ENCODE assay signal across 25 mouse cellular contexts in the genomic region with DNA sequence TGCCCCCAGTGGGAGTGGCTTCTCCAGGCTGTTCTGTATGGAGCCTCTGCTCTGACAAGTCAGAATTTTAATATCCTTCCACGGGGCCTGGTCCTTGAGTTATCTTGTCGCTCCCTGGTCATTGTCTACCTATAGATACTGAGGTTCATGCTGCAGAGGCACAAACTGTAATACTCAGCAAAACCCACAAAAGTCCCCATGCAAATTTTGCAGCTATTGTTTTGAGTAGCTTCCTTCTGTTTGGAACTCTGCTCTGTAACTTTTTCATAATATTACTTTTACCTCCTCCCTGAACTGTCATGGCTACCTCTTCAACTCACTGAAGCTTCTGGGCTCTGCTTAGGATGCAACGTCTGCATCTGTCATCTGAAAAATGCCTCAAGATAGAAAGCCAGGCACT. TPM values are rescaled to one million over a fixed set of nuclear protein-coding genes. Genes with fewer than 3 reads are reported as not detected.
DNase-seq lines count a peak whose midpoint lies in the region; ATAC-seq and TF ChIP-seq lines count a peak whose summit lies in the region.
"Had no signal": no experiment of that assay in that cellular context is flagged by ENCODE, and none has a peak within 500 bp of the region (broad histone marks: within the 10 kb centered on the region; RNA-seq: fewer than 3 reads in every experiment).

No protein-coding gene starts in this region.

- H3K9me3 ChIP-seq in kidney, embryonic 16.5 days (ENCODE audit: low read length), result no peaks in the 10 kb centered on the region
- no peaks in the 10 kb centered on the region for H3K9me3 ChIP-seq in liver, embryonic 12.5 days (replicated peaks)
- H3K9me3 ChIP-seq: embryonic facial prominence, embryonic 12.5 days; forebrain, embryonic 10.5 days; heart, embryonic 15.5 days; hindbrain, embryonic 10.5 days; hindbrain, embryonic 15.5 days had no signal

- H3K27me3 ChIP-seq in heart, adult 2 months (ENCODE audit: control insufficient read depth, insufficient read depth, low read length), result no peaks in the 10 kb centered on the region
- H3K27me3 ChIP-seq in kidney, adult 2 months (replicated peaks; ENCODE audit: control insufficient read depth, insufficient read depth, low read length), result no peaks in the 10 kb centered on the region
- no peaks in the 10 kb centered on the region for H3K27me3 ChIP-seq in kidney, embryonic 16.5 days (ENCODE audit: insufficient read depth, low read length)
- H3K27me3 ChIP-seq in liver, embryonic 12.5 days (replicated peaks), result no peaks in the 10 kb centered on the region
- H3K27me3 ChIP-seq: embryonic facial prominence, embryonic 12.5 days; heart, embryonic 15.5 days; hindbrain, embryonic 15.5 days had no signal

- H3K27ac ChIP-seq in heart, adult 2 months, result peak overlapping the region; percentile 34
- H3K27ac ChIP-seq in kidney, adult 2 months (ENCODE audit: insufficient read depth, low read depth, low read length), result peak overlapping the region; percentile 26; the same call in 1 of the 2 replicates
- no peak overlapping the region for H3K27ac ChIP-seq in kidney, embryonic 16.5 days (ENCODE audit: low read length)
- peak overlapping the region; percentile 89 for H3K27ac ChIP-seq in brown adipose tissue, adult 24 weeks (replicated peaks; ENCODE audit: low read depth, low read length)
- no peak overlapping the region for H3K27ac ChIP-seq in liver, embryonic 12.5 days
- H3K27ac ChIP-seq: embryonic facial prominence, embryonic 12.5 days; forebrain, embryonic 10.5 days; hindbrain, embryonic 10.5 days; hindbrain, embryonic 15.5 days had no signal

- no peaks in the 10 kb centered on the region for H3K79me2 ChIP-seq in heart, adult 2 months (replicated peaks; ENCODE audit: control insufficient read depth, insufficient read depth, low read length)

- intact Hi-C loops in heart, adult 2 months (cut with DNase I), result loop anchor here (10.0 kb wide), 1 partner anchor 119 kb away; no protein-coding TSS in a partner anchor
- intact Hi-C loops in heart, postnatal 14 days (cut with DNase I), result loop anchor here (5.0 kb wide), 2 partner anchors 38 to 117 kb away; no protein-coding TSS in a partner anchor

- no peak for TF ChIP-seq EP300 in heart, adult 2 months (IDR thresholded peaks at IDR 0.05; ENCODE audit: insufficient read depth, low read depth, low read length)

- H3K9ac ChIP-seq in heart, adult 2 months (ENCODE audit: low read depth, low read length), result no peak overlapping the region
- no peak overlapping the region for H3K9ac ChIP-seq in kidney, embryonic 16.5 days (replicated peaks; ENCODE audit: low read length)
- no peak overlapping the region for H3K9ac ChIP-seq in liver, embryonic 12.5 days
- H3K9ac ChIP-seq: embryonic facial prominence, embryonic 12.5 days; heart, embryonic 15.5 days; hindbrain, embryonic 15.5 days had no signal

- no peak overlapping the region for H3K4me3 ChIP-seq in heart, adult 2 months
- no peak overlapping the region for H3K4me3 ChIP-seq in kidney, adult 2 months (ENCODE audit: insufficient read depth, low read depth, low read length)
- no peak overlapping the region for H3K4me3 ChIP-seq in kidney, embryonic 16.5 days (ENCODE audit: low read length)
- no peak overlapping the region for H3K4me3 ChIP-seq in brown adipose tissue, adult 24 weeks (ENCODE audit: insufficient read depth, low read depth, low read length)
- H3K4me3 ChIP-seq in liver, embryonic 12.5 days, result no peak overlapping the region
- H3K4me3 ChIP-seq: embryonic facial prominence, embryonic 12.5 days; erythroblast, embryonic 14.5 days; forebrain, embryonic 10.5 days; heart, embryonic 15.5 days; hindbrain, embryonic 10.5 days; hindbrain, embryonic 15.5 days had no signal

- H3K4me1 ChIP-seq in heart, adult 2 months (ENCODE audit: control insufficient read depth, insufficient read depth, low read length), result peaks cover 19% of the 10 kb centered on the region
- no peaks in the 10 kb centered on the region; the same call in 1 of the 2 replicates for H3K4me1 ChIP-seq in kidney, adult 2 months (ENCODE audit: control insufficient read depth, insufficient read depth, low read length)
- H3K4me1 ChIP-seq in kidney, embryonic 16.5 days (ENCODE audit: insufficient read depth, low read length), result peaks cover 27% of the 10 kb centered on the region
- peaks cover 51% of the 10 kb centered on the region for H3K4me1 ChIP-seq in brown adipose tissue, adult 24 weeks (ENCODE audit: control insufficient read depth, insufficient read depth, insufficient read length, low read length)
- 0 out of 2 replicates have a peak, but pooled peaks cover 8% of the 10 kb centered on the region for H3K4me1 ChIP-seq in liver, embryonic 12.5 days
- H3K4me1 ChIP-seq: hindbrain, embryonic 15.5 days had no signal

- 56% methylated on average over 3 of the region's 3 CpGs for WGBS in heart, adult 2 months
- WGBS in kidney, adult 2 months, result 72% methylated on average over 3 of the region's 3 CpGs
- 83% methylated on average over 3 of the region's 3 CpGs for WGBS in kidney, embryonic 16.5 days
- WGBS in liver, embryonic 12.5 days (ENCODE audit: insufficient replicate concordance), result 59% methylated on average over 3 of the region's 3 CpGs

- no peak for DNase-seq in heart, adult 2 months
- DNase-seq in heart, postnatal 14 days, result no peak
- no peak for DNase-seq in kidney, adult 2 months
- peak; percentile 48 for DNase-seq in induced T-regulatory cell, adult 2 months (ENCODE audit: low read depth)
- no peak for DNase-seq in adrenal gland, adult 2 months
- DNase-seq: adrenal gland, adult 8-10 months; adrenal gland, postnatal 36 days; cerebellum, adult 11 months; cerebellum, adult 8-10 months; cerebellum, postnatal 14 days; embryo, embryonic 11 days; heart, adult 18-20 months; kidney, adult 18-20 months had no signal

- ATAC-seq in kidney, embryonic 16.5 days (ENCODE audit: low FRiP score, low TSS enrichment), result no peak
- no peak for ATAC-seq in liver, embryonic 12.5 days
- ATAC-seq: forebrain, embryonic 14.5 days; inflammation-experienced regulatory T-cells, adult 6 months had no signal

- TF ChIP-seq POLR2A in heart, adult 2 months (IDR thresholded peaks at IDR 0.05; ENCODE audit: insufficient read depth, low read depth, low read length), result no peak
- TF ChIP-seq POLR2A in kidney, adult 2 months (IDR thresholded peaks at IDR 0.05; ENCODE audit: low read depth, low read length), result no peak

- no peak overlapping the region for H3K4me2 ChIP-seq in kidney, embryonic 16.5 days (replicated peaks; ENCODE audit: low read depth, low read length)
- no peak overlapping the region for H3K4me2 ChIP-seq in liver, embryonic 12.5 days
- H3K4me2 ChIP-seq: embryonic facial prominence, embryonic 12.5 days; heart, embryonic 11.5 days; heart, embryonic 15.5 days; hindbrain, embryonic 15.5 days had no signal

- peaks cover 5% of the 10 kb centered on the region for H3K36me3 ChIP-seq in heart, adult 2 months (ENCODE audit: control insufficient read depth, insufficient read depth, low read length)
- no peaks in the 10 kb centered on the region for H3K36me3 ChIP-seq in kidney, adult 2 months (ENCODE audit: control insufficient read depth, insufficient read depth, low read length)
- H3K36me3 ChIP-seq in kidney, embryonic 16.5 days (ENCODE audit: insufficient read depth, low read length), result no peaks in the 10 kb centered on the region
- H3K36me3 ChIP-seq in liver, embryonic 12.5 days, result no peaks in the 10 kb centered on the region
- H3K36me3 ChIP-seq: embryonic facial prominence, embryonic 12.5 days; forebrain, embryonic 10.5 days; heart, embryonic 15.5 days; hindbrain, embryonic 10.5 days; hindbrain, embryonic 15.5 days had no signal

- no peak for TF ChIP-seq CTCF in heart, adult 2 months (IDR thresholded peaks at IDR 0.05)
- no peak for TF ChIP-seq CTCF in kidney, adult 2 months (conservative IDR thresholded peaks at IDR 0.05; ENCODE audit: insufficient read depth, insufficient read length, low read depth, low read length)

RNA-seq across cellular contexts. Expression of a gene that starts 43.8 kb away (rescaled TPM):
- 10 to 100 TPM; 50.3 to 70.6 TPM for total RNA-seq in heart, adult 2 months (2021)
- 47.2 and 60.5 TPM in 2 replicates for polyA plus RNA-seq in heart, adult 2 months (2012; rRNA removed)
- total RNA-seq in heart, postnatal 14 days (2021), result 100 to 1,000 TPM in 1 of 2 experiments, 10 to 100 TPM in 1; 100.0 to 103 TPM
- 33.8 and 38.8 TPM in 2 replicates for polyA plus RNA-seq in kidney, adult 2 months (2012; rRNA removed)
- polyA plus RNA-seq in kidney, embryonic 16.5 days (2015; fragmentation: Nextera tagmentation; extraction: Ambion mirVana), result 69.3 and 72.7 TPM in 2 replicates
- polyA plus RNA-seq in brown adipose tissue, adult 24 weeks (2012; ENCODE audit: insufficient read depth, insufficient read length, missing spikeins), result 11.8 and 19.5 TPM in 2 replicates
- 18.6 and 19.7 TPM in 2 replicates for polyA plus RNA-seq in liver, embryonic 12.5 days (2016; fragmentation: Nextera tagmentation; extraction: Ambion mirVana)
- total RNA-seq in adrenal gland, adult 2 months (2021), result 10 to 100 TPM; 40.1 to 47.7 TPM
- 97.9 and 122 TPM in 2 replicates for polyA plus RNA-seq in adrenal gland, adult 2 months (2012; rRNA removed)

Comparison
In these comparisons a context has a peak if more than half of its experiments do, and no peak if none do; other contexts are left out.
1. H3K27ac ChIP-seq: peak in heart, adult 2 months (single experiment), kidney, adult 2 months (single experiment) and brown adipose tissue, adult 24 weeks (single experiment); none in kidney, embryonic 16.5 days (single experiment) and liver, embryonic 12.5 days (single experiment).